Mouse (Mus musculus) neural tube, embryonic 15.5 days (tissue): ENCODE data around the gene Pth2. TPM values are rescaled to one million over a fixed set of nuclear protein-coding genes. Genes with fewer than 3 reads are reported as not detected.

Experiments used
- ATAC-seq: fragments of 200-750 bp; cut with Nextera tagmentation; 2 replicates; pipeline ENCODE4 v1.8.0; 2017; ENCODE audit warnings: mild to moderate bottlenecking, moderate TSS enrichment, moderate library complexity; ENCODE audit not compliant: low FRiP score
- H3K27ac ChIP-seq: fragments of 300-500 bp; sonication (generic); replicated peaks from 2 replicates; pipeline ENCODE4 v1.5.1; 2015; ENCODE audit warnings: mild to moderate bottlenecking, inconsistent platforms
- H3K27me3 ChIP-seq: fragments of 300-500 bp; sonication (generic); replicated peaks from 2 replicates; pipeline ENCODE4 v1.6.1; 2015; ENCODE audit warnings: inconsistent platforms
- H3K36me3 ChIP-seq: fragments of 300-500 bp; sonication (generic); 2 replicates; pipeline ENCODE4 v1.6.1; 2015; ENCODE audit warnings: inconsistent platforms
- H3K4me1 ChIP-seq: fragments of 300-500 bp; sonication (generic); 2 replicates; pipeline ENCODE4 v1.6.1; 2015; ENCODE audit warnings: inconsistent platforms
- H3K4me2 ChIP-seq: fragments of 300-500 bp; sonication (generic); 2 replicates; pipeline ENCODE4 v1.6.1; 2015; ENCODE audit warnings: inconsistent platforms, mild to moderate bottlenecking, moderate library complexity
- H3K4me3 ChIP-seq: fragments of 300-500 bp; sonication (generic); replicated peaks from 2 replicates; pipeline ENCODE4 v1.5.1; 2015; ENCODE audit warnings: mild to moderate bottlenecking, inconsistent platforms
- H3K9ac ChIP-seq: fragments of 300-500 bp; sonication (generic); replicated peaks from 2 replicates; pipeline ENCODE4 v1.6.1; 2015; ENCODE audit warnings: mild to moderate bottlenecking, inconsistent platforms
- H3K9me3 ChIP-seq: fragments of 300-500 bp; sonication (generic); replicated peaks from 2 replicates; pipeline ENCODE4 v1.6.1; 2016; ENCODE audit warnings: inconsistent platforms
- WGBS: fragments of 180-500 bp; shearing (Covaris S2); methylation state at CpG from one replicate; pipeline ENCODE4 v1.1.7; 2015; ENCODE audit warnings: mixed read lengths; 5-methylcytosine and 5-hydroxymethylcytosine counted together
- microRNA-seq: library from miRNA; unstranded; fragments of <30 nt; microRNA quantifications from one replicate; pipeline ENCODE4, GENCODE M21; 2017
- polyA plus RNA-seq: library from polyadenylated mRNA; unstranded; fragments of >200 nt; fragmentation: Nextera tagmentation; extraction: Ambion mirVana; gene quantifications from 2 replicates; pipeline ENCODE4 v1.2.1, GENCODE M21; 2015

Pth2 gene
- polyA plus RNA-seq, 1 experiment from 2014 or later, result not detected

DNA sequence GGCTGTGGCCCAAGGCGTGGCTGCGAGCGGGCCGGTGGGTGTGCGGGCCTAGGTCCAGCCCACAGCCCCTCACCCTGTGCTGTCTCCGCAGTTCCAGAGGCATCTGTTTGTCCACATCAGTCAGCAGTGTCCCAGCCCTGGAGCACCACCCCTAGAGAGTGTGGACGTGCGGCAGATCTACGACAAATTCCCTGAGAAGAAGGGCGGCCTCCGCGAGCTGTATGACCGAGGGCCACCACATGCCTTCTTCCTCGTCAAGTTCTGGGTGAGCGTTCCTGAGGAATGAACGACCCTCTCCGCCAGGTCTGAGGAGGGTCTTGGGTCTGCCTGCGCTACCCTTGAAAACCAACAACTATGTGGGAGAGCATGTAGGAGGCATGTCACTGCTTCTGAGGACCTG, 47.8 kb downstream of the Pth2 start:
- Histone ChIP-seq H3K4me1 (peaks cover under 1% of the 10 kb centered on the region; the same call in 1 of the 2 replicates), H3K9me3 (no peaks in the 10 kb centered on the region), H3K27ac (no peak overlapping the region), H3K27me3 (no peaks in the 10 kb centered on the region), H3K4me2 (no peak overlapping the region), H3K9ac (no peak overlapping the region), H3K4me3 (no peak overlapping the region), H3K36me3 (no peaks in the 10 kb centered on the region)
- no peak for ATAC-seq
- WGBS, result 95% methylated on average over 18 of the region's 18 CpGs

DNA sequence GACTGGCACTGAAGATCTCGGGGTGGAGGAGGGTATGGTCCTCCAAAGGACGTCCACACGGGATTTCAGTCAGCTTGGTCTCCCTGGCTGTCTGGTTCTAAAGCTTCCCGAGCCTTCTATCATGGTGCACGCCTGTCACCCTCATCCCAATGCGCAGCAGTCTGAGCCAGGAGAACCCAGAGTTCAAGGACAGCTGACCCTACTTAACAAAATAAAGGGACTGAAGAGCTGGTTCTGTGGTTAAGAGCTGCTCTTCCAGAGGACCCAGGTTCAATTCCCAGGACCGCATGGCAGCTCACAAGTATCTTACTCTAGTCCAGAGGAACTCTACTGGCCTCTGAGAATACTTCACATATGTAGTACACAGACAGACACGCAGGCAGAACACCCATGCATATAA, 48.3 kb downstream of the Pth2 start:
- 95% methylated on average over 8 of the region's 8 CpGs for WGBS
- Histone ChIP-seq H3K4me1 (peaks cover 6% of the 10 kb centered on the region), H3K4me2 (no peak overlapping the region), H3K4me3 (no peak overlapping the region), H3K27me3 (no peaks in the 10 kb centered on the region), H3K27ac (no peak overlapping the region), H3K9ac (no peak overlapping the region), H3K36me3 (no peaks in the 10 kb centered on the region), H3K9me3 (no peaks in the 10 kb centered on the region)
- ATAC-seq, result no peak

DNA sequence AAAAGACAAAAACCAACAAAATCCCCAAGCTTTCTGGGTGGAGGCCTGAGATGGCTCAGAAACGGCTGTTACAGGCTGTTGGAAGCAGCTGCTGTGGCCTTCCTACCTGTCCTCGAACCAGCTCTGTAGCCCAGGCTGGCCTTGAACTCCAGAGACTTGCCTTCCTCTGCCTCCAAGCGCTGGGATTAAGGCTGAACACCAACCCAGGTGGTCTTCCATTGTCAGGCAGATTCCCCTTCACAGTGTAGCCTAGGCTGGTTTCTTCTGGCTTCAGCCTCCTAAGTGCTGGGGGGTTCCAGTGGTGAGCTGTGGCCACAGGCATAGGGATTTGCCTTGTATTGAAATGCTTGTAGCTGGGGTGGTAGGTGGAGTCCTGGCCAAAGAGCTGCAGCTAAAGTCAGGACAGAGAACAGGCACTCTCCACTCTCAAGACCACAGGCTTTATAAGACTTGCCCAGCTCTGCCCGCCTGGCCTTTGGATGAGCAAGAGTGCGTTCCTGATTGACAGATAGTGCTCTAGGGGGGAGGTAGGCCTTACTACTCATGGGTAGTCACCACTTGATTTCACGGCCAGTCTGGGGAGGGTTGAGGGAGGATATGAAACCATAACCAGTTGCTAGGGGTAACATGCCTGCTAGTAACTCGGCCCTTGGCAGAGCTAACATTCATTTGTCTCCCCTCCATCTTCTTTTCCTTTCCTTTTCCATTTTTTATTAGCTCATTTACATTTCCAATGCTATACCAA, 48.8 kb downstream of the Pth2 start:
- H3K4me3 ChIP-seq, result no peak overlapping the region
- H3K4me2 ChIP-seq, result no peak overlapping the region
- H3K27ac ChIP-seq, result no peak overlapping the region
- H3K9me3 ChIP-seq, result no peaks in the 10 kb centered on the region
- no peak for ATAC-seq
- H3K36me3 ChIP-seq, result no peaks in the 10 kb centered on the region
- H3K9ac ChIP-seq, result no peak overlapping the region
- 94% methylated on average over 7 of the region's 7 CpGs for WGBS
- peaks cover 5% of the 10 kb centered on the region for H3K27me3 ChIP-seq
- peaks cover 12% of the 10 kb centered on the region for H3K4me1 ChIP-seq

DNA sequence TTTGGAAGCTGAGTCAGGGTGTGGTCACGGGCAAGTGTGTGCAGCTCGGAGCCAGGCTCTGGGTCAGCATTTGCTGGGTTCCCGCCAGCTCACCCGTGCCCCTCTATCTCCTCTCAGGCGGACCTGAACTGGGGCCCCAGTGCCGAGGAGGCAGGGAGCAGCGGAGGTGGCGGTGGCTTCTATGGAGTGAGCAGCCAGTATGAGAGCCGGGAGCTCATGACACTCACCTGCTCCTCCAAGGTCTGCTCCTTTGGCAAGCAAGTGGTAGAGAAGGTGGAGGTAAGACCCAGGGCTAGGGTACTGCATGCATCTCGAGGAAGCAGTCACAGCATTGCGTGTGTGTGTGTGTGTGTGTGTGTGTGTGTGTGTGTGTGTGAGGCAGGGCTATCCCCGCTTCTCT, 50.4 kb downstream of the Pth2 start:
- Histone ChIP-seq H3K4me2 (no peak overlapping the region), H3K4me3 (no peak overlapping the region), H3K27me3 (peaks cover 19% of the 10 kb centered on the region), H3K9me3 (no peaks in the 10 kb centered on the region), H3K27ac (no peak overlapping the region), H3K4me1 (peaks cover 21% of the 10 kb centered on the region), H3K9ac (no peak overlapping the region), H3K36me3 (no peaks in the 10 kb centered on the region)
- ATAC-seq, result no peak
- 93% methylated on average over 12 of the region's 12 CpGs for WGBS

Small RNA genes lying within 50 kb of the gene (microRNA-seq; reads per million reads assigned to microRNA genes)
- not detected for gene Mir7055

Other genes with a start within 250 kb of the Pth2 start
- 0.14 and 0.24 TPM in 2 replicates for gene Tsks, start 237.8 kb upstream of the Pth2 start, polyA plus RNA-seq
- gene Cpt1c, start 206.1 kb upstream of the Pth2 start, polyA plus RNA-seq, result 55.5 and 59.0 TPM in 2 replicates
- 605 and 615 TPM in 2 replicates for gene Prmt1, start 194.4 kb upstream of the Pth2 start, polyA plus RNA-seq
- gene Irf3, start 183.3 kb upstream of the Pth2 start, polyA plus RNA-seq, result 56.8 and 70.2 TPM in 2 replicates
- 9.8 and 19.8 TPM in 2 replicates for gene Bcl2l12, start 182.3 kb upstream of the Pth2 start, polyA plus RNA-seq
- 43.3 and 46.1 TPM in 2 replicates for gene Scaf1, start 164.6 kb upstream of the Pth2 start, polyA plus RNA-seq
- 14.2 and 24.2 TPM in 2 replicates for gene Rras, start 163.0 kb upstream of the Pth2 start, polyA plus RNA-seq
- gene Prr12, start 128.1 kb upstream of the Pth2 start, polyA plus RNA-seq, result 11.4 and 12.3 TPM in 2 replicates
- 65.8 and 66.5 TPM in 2 replicates for gene Nosip, start 118.6 kb upstream of the Pth2 start, polyA plus RNA-seq
- gene Prrg2, start 118.3 kb upstream of the Pth2 start, polyA plus RNA-seq, result 16.5 and 18.1 TPM in 2 replicates
- 112 and 118 TPM in 2 replicates for gene Rcn3, start 88.8 kb upstream of the Pth2 start, polyA plus RNA-seq
- 33.8 and 42.7 TPM in 2 replicates for gene Fcgrt, start 77.1 kb upstream of the Pth2 start, polyA plus RNA-seq
- gene Rps11, start 56.6 kb upstream of the Pth2 start, polyA plus RNA-seq, result 759 and 947 TPM in 2 replicates
- gene Rpl13a, start 52.2 kb upstream of the Pth2 start, polyA plus RNA-seq, result 649 and 787 TPM in 2 replicates
- gene Gm45713, start 44.8 kb upstream of the Pth2 start, polyA plus RNA-seq, result 0.12 and 0.24 TPM in 2 replicates
- gene Flt3l, start 44.6 kb upstream of the Pth2 start, polyA plus RNA-seq, result 1.8 and 3.8 TPM in 2 replicates
- 81.7 and 82.9 TPM in 2 replicates for gene Pih1d1, start 26.7 kb upstream of the Pth2 start, polyA plus RNA-seq
- gene Aldh16a1, start 26.4 kb upstream of the Pth2 start, polyA plus RNA-seq, result 19.5 and 26.8 TPM in 2 replicates
- 0.37 and 0.55 TPM in 2 replicates for gene Slc17a7, start 17.0 kb upstream of the Pth2 start, polyA plus RNA-seq
- gene Gfy, start 1.4 kb upstream of the Pth2 start, polyA plus RNA-seq, result not detected in 2 replicates
- gene Ccdc155, start 23.9 kb downstream of the Pth2 start, polyA plus RNA-seq, result 0.36 and 0.60 TPM in 2 replicates
- gene Dkkl1, start 31.2 kb downstream of the Pth2 start, polyA plus RNA-seq, result 15.6 and 17.7 TPM in 2 replicates
- gene Tead2, start 34.8 kb downstream of the Pth2 start, polyA plus RNA-seq, result 28.9 and 44.5 TPM in 2 replicates
- gene Cd37, start 58.1 kb downstream of the Pth2 start, polyA plus RNA-seq, result 1.7 and 12.4 TPM in 2 replicates
- 0.67 and 0.78 TPM in 2 replicates for gene Slc6a16, start 60.1 kb downstream of the Pth2 start, polyA plus RNA-seq
- gene Slc6a21, start 96.5 kb downstream of the Pth2 start, polyA plus RNA-seq, result not detected in 2 replicates
- 9.4 and 12.0 TPM in 2 replicates for gene Trpm4, start 152.8 kb downstream of the Pth2 start, polyA plus RNA-seq
- gene Hrc, start 154.3 kb downstream of the Pth2 start, polyA plus RNA-seq, result 0.75 and 0.79 TPM in 2 replicates
- 27.3 and 29.5 TPM in 2 replicates for gene Ppfia3, start 186.0 kb downstream of the Pth2 start, polyA plus RNA-seq
- 48.2 and 58.3 TPM in 2 replicates for gene Lin7b, start 189.6 kb downstream of the Pth2 start, polyA plus RNA-seq
- gene Snrnp70, start 214.7 kb downstream of the Pth2 start, polyA plus RNA-seq, result 166 and 190 TPM in 2 replicates
- gene Kcna7, start 224.7 kb downstream of the Pth2 start, polyA plus RNA-seq, result 0.08 and 0.09 TPM in 2 replicates
- gene Ntf5, start 232.7 kb downstream of the Pth2 start, polyA plus RNA-seq, result 0.91 TPM in 1 of 2 replicates, not detected in the other
- gene Lhb, start 239.8 kb downstream of the Pth2 start, polyA plus RNA-seq, result 0.24 TPM in 1 of 2 replicates, not detected in the other